Mouse (Mus musculus): ENCODE data around the gene Slc35b2. TPM values are rescaled to one million over a fixed set of nuclear protein-coding genes. Genes with fewer than 3 reads are reported as not detected.
A peak's percentile ranks its signal among the peaks of the same experiment; 100 is the strongest.

The Slc35b2 gene
- polyA plus RNA-seq, 1 experiment from 2014 or later = 72.2 TPM

- 31% methylated on average over 3 of the region's 3 CpGs for WGBS
- H3K27me3 ChIP-seq (ENCODE audit: control insufficient read depth, insufficient read depth, low read length) = peaks cover 6% of the 10 kb centered on the region; the same call in 1 of the 2 replicates
- no peaks in the 10 kb centered on the region for H3K9me3 ChIP-seq (ENCODE audit: control insufficient read depth, low read length)
- H3K4me2 ChIP-seq (ENCODE audit: low read depth, low read length) = no peak overlapping the region
- H3K9ac ChIP-seq (replicated peaks; ENCODE audit: low read depth, low read length) = no peak overlapping the region
- no peaks in the 10 kb centered on the region for H3K36me3 ChIP-seq (ENCODE audit: control insufficient read depth, insufficient read depth, low read length)
- no peak overlapping the region for H3K27ac ChIP-seq (ENCODE audit: low read depth, low read length)
- no peak for ATAC-seq (ENCODE audit: low read depth)
- H3K4me1 ChIP-seq (ENCODE audit: control insufficient read depth, insufficient read depth, low read length) = peaks cover 30% of the 10 kb centered on the region
- H3K4me3 ChIP-seq (ENCODE audit: low read depth, low read length) = no peak overlapping the region
Measured at GRCm38 (mm10) chr17:45597787-45598186, 34.1 kb downstream of the Slc35b2 start.

GRCm38 (mm10) chr17:45598376-45598775 is 34.7 kb downstream of the Slc35b2 start:
- no peak overlapping the region for H3K9ac ChIP-seq (replicated peaks; ENCODE audit: low read depth, low read length)
- no peaks in the 10 kb centered on the region for H3K9me3 ChIP-seq (ENCODE audit: control insufficient read depth, low read length)
- H3K4me2 ChIP-seq (ENCODE audit: low read depth, low read length) = no peak overlapping the region
- H3K27ac ChIP-seq (ENCODE audit: low read depth, low read length) = no peak overlapping the region
- peaks cover 6% of the 10 kb centered on the region; the same call in 1 of the 2 replicates for H3K27me3 ChIP-seq (ENCODE audit: control insufficient read depth, insufficient read depth, low read length)
- H3K4me1 ChIP-seq (ENCODE audit: control insufficient read depth, insufficient read depth, low read length) = peaks cover 30% of the 10 kb centered on the region
- no peak overlapping the region for H3K4me3 ChIP-seq (ENCODE audit: low read depth, low read length)
- WGBS = 92% methylated on average over 2 of the region's 2 CpGs
- H3K36me3 ChIP-seq (ENCODE audit: control insufficient read depth, insufficient read depth, low read length) = no peaks in the 10 kb centered on the region
- ATAC-seq (ENCODE audit: low read depth) = no peak

GRCm38 (mm10) chr17:45598891-45599290 is 35.2 kb downstream of the Slc35b2 start:
- Histone ChIP-seq H3K4me3 (ENCODE audit: low read depth, low read length) (no peak overlapping the region), H3K4me1 (ENCODE audit: control insufficient read depth, insufficient read depth, low read length) (peaks cover 30% of the 10 kb centered on the region), H3K4me2 (ENCODE audit: low read depth, low read length) (no peak overlapping the region; the same call in 1 of the 2 replicates), H3K9me3 (ENCODE audit: control insufficient read depth, low read length) (no peaks in the 10 kb centered on the region), H3K9ac (replicated peaks; ENCODE audit: low read depth, low read length) (no peak overlapping the region), H3K27me3 (ENCODE audit: control insufficient read depth, insufficient read depth, low read length) (peaks cover 6% of the 10 kb centered on the region; the same call in 1 of the 2 replicates), H3K27ac (ENCODE audit: low read depth, low read length) (no peak overlapping the region), H3K36me3 (ENCODE audit: control insufficient read depth, insufficient read depth, low read length) (no peaks in the 10 kb centered on the region)
- ATAC-seq (ENCODE audit: low read depth) = no peak
- 46% methylated on average over 3 of the region's 3 CpGs for WGBS

GRCm38 (mm10) chr17:45599446-45600242 is 36.0 kb downstream of the Slc35b2 start, which contains the start of gene Slc29a1:
TSS of gene Slc29a1 (minus strand) at chr17:45599606.
- peaks cover 24% of the 10 kb centered on the region for H3K4me1 ChIP-seq (ENCODE audit: control insufficient read depth, insufficient read depth, low read length)
- H3K27ac ChIP-seq (ENCODE audit: low read depth, low read length) = no peak within 1 kb of the TSS
- H3K9me3 ChIP-seq (ENCODE audit: control insufficient read depth, low read length) = no peaks in the 10 kb centered on the region
- H3K9ac ChIP-seq (replicated peaks; ENCODE audit: low read depth, low read length) = 0 out of 2 replicates have a peak within 1 kb of the TSS, but pooled peaks have one; percentile 18
- WGBS = 18% methylated on average over 32 of the region's 32 CpGs
- peak within 1 kb of the TSS; percentile 48 for H3K4me2 ChIP-seq (ENCODE audit: low read depth, low read length)
- no peaks in the 10 kb centered on the region for H3K36me3 ChIP-seq (ENCODE audit: control insufficient read depth, insufficient read depth, low read length)
- H3K27me3 ChIP-seq (ENCODE audit: control insufficient read depth, insufficient read depth, low read length) = peaks cover 6% of the 10 kb centered on the region; the same call in 1 of the 2 replicates
- H3K4me3 ChIP-seq (ENCODE audit: low read depth, low read length) = peak within 1 kb of the TSS; percentile 13
- ATAC-seq (ENCODE audit: low read depth) = no peak

GRCm38 (mm10) chr17:45600267-45600666 is 36.6 kb downstream of the Slc35b2 start:
- no peaks in the 10 kb centered on the region for H3K36me3 ChIP-seq (ENCODE audit: control insufficient read depth, insufficient read depth, low read length)
- H3K4me2 ChIP-seq (ENCODE audit: low read depth, low read length) = no peak overlapping the region
- no peak overlapping the region for H3K9ac ChIP-seq (replicated peaks; ENCODE audit: low read depth, low read length)
- no peak overlapping the region for H3K4me3 ChIP-seq (ENCODE audit: low read depth, low read length)
- no peak overlapping the region for H3K27ac ChIP-seq (ENCODE audit: low read depth, low read length)
- no peaks in the 10 kb centered on the region for H3K9me3 ChIP-seq (ENCODE audit: control insufficient read depth, low read length)
- H3K27me3 ChIP-seq (ENCODE audit: control insufficient read depth, insufficient read depth, low read length) = peaks cover 6% of the 10 kb centered on the region; the same call in 1 of the 2 replicates
- no peak for ATAC-seq (ENCODE audit: low read depth)
- peaks cover 19% of the 10 kb centered on the region for H3K4me1 ChIP-seq (ENCODE audit: control insufficient read depth, insufficient read depth, low read length)
- 73% methylated on average over 8 of the region's 8 CpGs for WGBS

GRCm38 (mm10) chr17:45601325-45601724 is 37.7 kb downstream of the Slc35b2 start:
- H3K27ac ChIP-seq (ENCODE audit: low read depth, low read length) = no peak overlapping the region
- H3K27me3 ChIP-seq (ENCODE audit: control insufficient read depth, insufficient read depth, low read length) = peaks cover 6% of the 10 kb centered on the region; the same call in 1 of the 2 replicates
- H3K4me2 ChIP-seq (ENCODE audit: low read depth, low read length) = no peak overlapping the region
- ATAC-seq (ENCODE audit: low read depth) = no peak
- H3K36me3 ChIP-seq (ENCODE audit: control insufficient read depth, insufficient read depth, low read length) = no peaks in the 10 kb centered on the region
- peaks cover 12% of the 10 kb centered on the region for H3K4me1 ChIP-seq (ENCODE audit: control insufficient read depth, insufficient read depth, low read length)
- WGBS = 13% methylated on average over 22 of the region's 22 CpGs
- no peak overlapping the region for H3K9ac ChIP-seq (replicated peaks; ENCODE audit: low read depth, low read length)
- H3K4me3 ChIP-seq (ENCODE audit: low read depth, low read length) = no peak overlapping the region
- H3K9me3 ChIP-seq (ENCODE audit: control insufficient read depth, low read length) = no peaks in the 10 kb centered on the region

- Histone ChIP-seq H3K9ac (replicated peaks; ENCODE audit: low read depth, low read length) (no peak within 1 kb of the TSS), H3K27me3 (ENCODE audit: control insufficient read depth, insufficient read depth, low read length) (peaks cover 6% of the 10 kb centered on the region; the same call in 1 of the 2 replicates), H3K27ac (ENCODE audit: low read depth, low read length) (no peak within 1 kb of the TSS), H3K4me1 (ENCODE audit: control insufficient read depth, insufficient read depth, low read length) (peaks cover 8% of the 10 kb centered on the region), H3K4me3 (ENCODE audit: low read depth, low read length) (no peak within 1 kb of the TSS), H3K36me3 (ENCODE audit: control insufficient read depth, insufficient read depth, low read length) (no peaks in the 10 kb centered on the region), H3K9me3 (ENCODE audit: control insufficient read depth, low read length) (no peaks in the 10 kb centered on the region), H3K4me2 (ENCODE audit: low read depth, low read length) (no peak within 1 kb of the TSS)
- ATAC-seq (ENCODE audit: low read depth) = no peak
- WGBS = 32% methylated on average over 6 of the region's 6 CpGs
Measured at GRCm38 (mm10) chr17:45601877-45602304, 38.2 kb downstream of the Slc35b2 start, which contains the start of gene Mymx. TSS of gene Mymx (minus strand) at chr17:45602102.

DNA sequence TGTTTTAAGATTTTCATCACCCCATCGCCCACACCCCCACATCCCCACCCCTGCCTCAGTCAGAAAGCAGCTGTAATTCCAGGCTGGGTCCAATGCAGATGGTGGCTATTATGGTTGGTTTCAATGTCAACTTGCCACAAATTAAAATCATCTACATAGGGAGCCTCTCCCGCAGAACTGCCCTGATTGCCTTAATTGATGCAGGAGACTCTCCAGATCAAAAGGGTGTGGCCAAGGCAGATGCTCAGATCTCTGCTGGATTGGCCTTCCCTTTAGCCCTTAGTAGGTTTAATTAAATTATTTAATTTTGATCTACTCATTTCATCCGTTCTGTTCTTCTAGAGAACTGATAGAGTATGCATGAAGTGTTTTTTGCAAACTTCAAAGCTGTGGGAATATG is 39.3 kb downstream of the Slc35b2 start:
- no peaks in the 10 kb centered on the region for H3K36me3 ChIP-seq (ENCODE audit: control insufficient read depth, insufficient read depth, low read length)
- 78% methylated on average over 3 of the region's 3 CpGs for WGBS
- no peak overlapping the region for H3K4me2 ChIP-seq (ENCODE audit: low read depth, low read length)
- peaks cover 6% of the 10 kb centered on the region; the same call in 1 of the 2 replicates for H3K27me3 ChIP-seq (ENCODE audit: control insufficient read depth, insufficient read depth, low read length)
- ATAC-seq (ENCODE audit: low read depth) = no peak
- H3K9ac ChIP-seq (replicated peaks; ENCODE audit: low read depth, low read length) = no peak overlapping the region
- H3K9me3 ChIP-seq (ENCODE audit: control insufficient read depth, low read length) = no peaks in the 10 kb centered on the region
- no peak overlapping the region for H3K27ac ChIP-seq (ENCODE audit: low read depth, low read length)
- H3K4me3 ChIP-seq (ENCODE audit: low read depth, low read length) = no peak overlapping the region
- peaks cover 5% of the 10 kb centered on the region for H3K4me1 ChIP-seq (ENCODE audit: control insufficient read depth, insufficient read depth, low read length)
